Comparison of ENCODE assay signal across 7 mouse cellular contexts in genomic region chr9:48354793-48355192, GRCm38 (mm10). TPM values are rescaled to one million over a fixed set of nuclear protein-coding genes. Genes with fewer than 3 reads are reported as not detected.
DNase-seq lines count a peak whose midpoint lies in the region; ATAC-seq and TF ChIP-seq lines count a peak whose summit lies in the region.

No protein-coding gene starts in this region.

- DNase-seq in CH12.LX (ENCODE audit: extremely low read depth): peak; percentile 82
- peak; percentile 12 for DNase-seq in Patski (ENCODE audit: low read depth, low spot score)
- peak; percentile 83 to 86 for DNase-seq in cerebellum, postnatal 14 days
- DNase-seq in gastrocnemius, postnatal 4 days (ENCODE audit: low spot score in 2 of 2): peak; percentile 49 to 82
- DNase-seq in layer of hippocampus, adult 9-11 months: peak; percentile 75
- DNase-seq in lung, postnatal 0 days (ENCODE audit: low spot score): peak; percentile 81
- DNase-seq in skeletal muscle tissue, adult 2 months (ENCODE audit: low read depth, low spot score): peak; percentile 49

- no peaks in the 10 kb centered on the region for H3K79me2 ChIP-seq in CH12.LX (replicated peaks; ENCODE audit: control insufficient read depth, extremely low read depth, insufficient read depth, poor library complexity, severe bottlenecking)

- TF ChIP-seq EP300 in CH12.LX (IDR thresholded peaks at IDR 0.05; ENCODE audit: low read length): no peak
- no peak for TF ChIP-seq EP300 in lung, postnatal 0 days (IDR thresholded peaks at IDR 0.05)

- no peak overlapping the region for H3K4me3 ChIP-seq in CH12.LX (replicated peaks in 1 of 3; ENCODE audit: low read depth in 2 of 3, low read length in 2 of 3, poor library complexity in 1 of 3)
- H3K4me3 ChIP-seq in lung, postnatal 0 days (ENCODE audit: low read depth, low read length): no peak overlapping the region

- H3K9me3 ChIP-seq in CH12.LX (replicated peaks; ENCODE audit: low read length): no peaks in the 10 kb centered on the region
- no peaks in the 10 kb centered on the region for H3K9me3 ChIP-seq in lung, postnatal 0 days (ENCODE audit: low read length)

- dilution Hi-C loops in CH12.LX (cut with MboI; ENCODE audit: extremely low pct_ligation_motif_present, extremely low pct_unique_long_range_greater_than_20kb, low sequenced_read_pairs): no loop called here

- H3K36me3 ChIP-seq in CH12.LX (replicated peaks in 1 of 2; ENCODE audit: control insufficient read depth in 1 of 2, insufficient read depth in 1 of 2, low read length in 1 of 2): peaks cover 3 to 50% of the 10 kb centered on the region in 2 experiments
- H3K36me3 ChIP-seq in lung, postnatal 0 days (ENCODE audit: insufficient read depth, low read length): no peaks in the 10 kb centered on the region

- TF ChIP-seq POLR2A in CH12.LX (IDR thresholded peaks at IDR 0.05; ENCODE audit: low read depth, low read length): no peak

- peak; percentile 78 for TF ChIP-seq RAD21 in CH12.LX (IDR thresholded peaks at IDR 0.05; ENCODE audit: low read depth, low read length)

- H3K9ac ChIP-seq in CH12.LX (ENCODE audit: insufficient read depth, low read depth): no peak overlapping the region
- H3K9ac ChIP-seq in lung, postnatal 0 days (replicated peaks; ENCODE audit: low read depth): no peak overlapping the region

- WGBS in lung, postnatal 0 days: 42% methylated on average over 3 of the region's 3 CpGs

- peaks cover 13 to 65% of the 10 kb centered on the region in 2 experiments; a peak in 3 of 4 replicates for H3K4me1 ChIP-seq in CH12.LX (ENCODE audit: control insufficient read depth in 1 of 2, insufficient read depth in 2 of 2)
- peaks cover 3% of the 10 kb centered on the region; the same call in 1 of the 2 replicates for H3K4me1 ChIP-seq in lung, postnatal 0 days (ENCODE audit: insufficient read depth, low read depth, low read length)

- no peak overlapping the region for H3K27ac ChIP-seq in CH12.LX (ENCODE audit: insufficient read depth, low read depth)
- H3K27ac ChIP-seq in lung, postnatal 0 days (ENCODE audit: low read length): no peak overlapping the region

- CTCF ChIA-PET in Patski (lab: Charles Lee): no interaction called here

- POLR2A ChIA-PET in Patski (lab: Charles Lee): no interaction called here

- H3K27me3 ChIP-seq in CH12.LX (replicated peaks) (no peaks in the 10 kb centered on the region), Patski (no peaks in the 10 kb centered on the region)
- no peaks in the 10 kb centered on the region for H3K27me3 ChIP-seq in lung, postnatal 0 days (replicated peaks; ENCODE audit: insufficient read depth, low read length)

- peak; percentile 74 to 89 for TF ChIP-seq CTCF in CH12.LX (conservative IDR thresholded peaks at IDR 0.05 in 1 of 2, IDR thresholded peaks at IDR 0.05 in 1 of 2; ENCODE audit: low read depth in 2 of 2, low read length in 2 of 2)
- peak; percentile 80 for TF ChIP-seq CTCF in Patski (IDR thresholded peaks at IDR 0.05)
- TF ChIP-seq CTCF in lung, postnatal 0 days (IDR thresholded peaks at IDR 0.05): peak; percentile 96

- in situ Hi-C loops in CH12.LX (cut with MboI; ENCODE audit: low pct_ligation_motif_present, low pct_unique_long_range_greater_than_20kb, low sequenced_read_pairs): loop anchor here (10.0 kb wide), 1 partner anchor 90 kb away; no protein-coding TSS in a partner anchor
- in situ Hi-C loops in Patski (cut with MboI; ENCODE audit: low pct_unique_long_range_greater_than_20kb): no loop called here

- ATAC-seq in Patski: no peak
- ATAC-seq in lung, postnatal 0 days: peak; percentile 57

- H3K4me2 ChIP-seq in CH12.LX (ENCODE audit: insufficient read depth, low read depth, poor library complexity, severe bottlenecking): no peak overlapping the region
- H3K4me2 ChIP-seq in lung, postnatal 0 days (replicated peaks; ENCODE audit: low read depth, low read length): no peak overlapping the region

TF ChIP-seq in CH12.LX, 34 proteins besides CTCF, POLR2A, EP300 and RAD21:
- peak; percentile 88 for TF ChIP-seq SMC3 (IDR thresholded peaks at IDR 0.05; ENCODE audit: low read depth, low read length)
- no peak for TF ChIP-seq ZC3H11A (IDR thresholded peaks at IDR 0.05; ENCODE audit: low read depth, low read length)
TF ChIP-seq in CH12.LX: peak in this region for 1.

RNA-seq across cellular contexts. Expression of gene Nxpe2, which starts 1.5 kb away (rescaled TPM):
- total RNA-seq in CH12.LX (2012; rRNA removed) (19.5 and 22.1 TPM in 2 replicates), CH12.LX (2014; rRNA removed) (44.3 and 47.7 TPM in 2 replicates)
- polyA plus RNA-seq in CH12.LX (2012; ENCODE audit: insufficient read length, low read depth) (25.4 and 30.5 TPM in 2 replicates), Patski (2021) (0.10 TPM)
- 1 to 10 TPM; 1.5 to 2.3 TPM for total RNA-seq in gastrocnemius, postnatal 4 days (2021)
- polyA plus RNA-seq in lung, postnatal 0 days (2015; fragmentation: Nextera tagmentation; extraction: Ambion mirVana): 3.5 and 4.4 TPM in 2 replicates

Comparison
In these comparisons a context has a peak if more than half of its experiments do, and no peak if none do; other contexts are left out.
1. DNase-seq: peak in every context shown above with its lines; median percentile 84 in cerebellum, postnatal 14 days; 82 in CH12.LX; 81 in lung, postnatal 0 days; 75 in layer of hippocampus, adult 9-11 months; 66 in gastrocnemius, postnatal 4 days; 49 in skeletal muscle tissue, adult 2 months; 12 in Patski.